Mouse (Mus musculus): ENCODE results near the gene Sf3a3.

DNA sequence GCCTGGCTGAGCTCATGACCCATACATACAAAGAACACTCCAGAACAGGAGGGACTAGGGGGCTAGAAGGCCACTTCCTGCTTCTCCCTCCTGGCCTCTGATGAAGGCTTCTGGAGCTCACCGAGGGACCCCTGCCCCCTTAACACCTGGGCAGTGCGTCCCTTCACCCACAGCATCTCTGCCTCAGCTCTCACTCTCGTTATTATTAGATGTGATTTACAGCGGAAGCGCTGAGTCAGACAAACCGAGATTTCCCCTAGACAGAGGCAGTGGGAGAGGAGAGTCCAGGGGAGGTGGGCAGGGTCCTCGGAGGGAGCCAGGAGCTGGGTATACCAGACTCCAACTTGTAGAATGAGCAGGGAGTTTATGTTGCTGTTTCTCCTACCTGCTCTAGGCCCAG is 43.0 kb upstream of the Sf3a3 start:
- TF ChIP-seq POLR2A (IDR thresholded peaks at IDR 0.05; ENCODE audit: insufficient read length, low read depth): no peak
- TF ChIP-seq MYOD1 (IDR thresholded peaks at IDR 0.05; ENCODE audit: control insufficient read depth in 1 of 3, insufficient read length in 2 of 3, low read depth in 2 of 3): no peak
- TF ChIP-seq POLR2AphosphoS2 (IDR thresholded peaks at IDR 0.05; ENCODE audit: insufficient read length, low read depth): no peak
- TF ChIP-seq USF1 (IDR thresholded peaks at IDR 0.05; ENCODE audit: low read depth): no peak
